In the genomic region with DNA sequence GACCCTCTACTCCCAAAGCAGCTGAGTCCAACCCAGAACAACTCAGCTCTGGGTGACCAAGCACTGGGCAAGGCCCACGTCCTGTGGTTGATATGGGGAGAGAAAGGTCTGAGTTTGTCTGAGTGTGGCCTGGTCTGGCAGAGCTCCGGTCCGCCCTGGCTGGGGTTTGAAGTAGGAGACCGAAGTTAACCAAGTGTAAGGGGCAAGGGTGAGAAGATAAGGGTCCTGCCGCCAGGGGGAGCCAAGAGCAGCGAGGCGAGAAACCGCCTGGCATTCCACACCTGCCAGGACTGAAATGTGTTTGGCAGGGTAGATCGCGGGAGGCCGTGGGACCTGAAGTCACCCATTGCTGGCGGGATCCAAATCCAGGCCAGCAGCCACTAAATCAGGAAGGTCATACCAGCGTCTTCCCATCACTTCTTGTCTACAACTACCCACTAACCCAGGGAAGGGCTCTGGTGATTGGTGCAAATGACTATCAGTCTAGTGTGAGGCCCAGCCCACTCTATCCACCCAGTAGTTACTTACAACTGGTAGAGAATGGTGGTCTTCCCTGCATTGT, we compare ENCODE assay signal across 8 mouse cellular contexts. TPM values are rescaled to one million over a fixed set of nuclear protein-coding genes. Genes with fewer than 3 reads are reported as not detected.
DNase-seq lines count a peak whose midpoint lies in the region; ATAC-seq and TF ChIP-seq lines count a peak whose summit lies in the region.

No protein-coding gene starts in this region.

- peaks cover 13% of the 10 kb centered on the region for H3K4me1 ChIP-seq in lung, embryonic 16.5 days (replicated peaks; ENCODE audit: control insufficient read depth, insufficient read depth, low read length)
- peaks cover 31% of the 10 kb centered on the region for H3K4me1 ChIP-seq in olfactory bulb, adult 2 months (ENCODE audit: control insufficient read depth, insufficient read depth, low read length)

- TF ChIP-seq CTCF in olfactory bulb, adult 2 months (IDR thresholded peaks at IDR 0.05; ENCODE audit: insufficient read depth, low read depth, low read length): peak; percentile 85

- TF ChIP-seq POLR2A in olfactory bulb, adult 2 months (IDR thresholded peaks at IDR 0.05; ENCODE audit: insufficient read depth, low read depth, low read length): no peak

- H3K9me3 ChIP-seq in lung, embryonic 16.5 days (ENCODE audit: control insufficient read depth, low read length): no peaks in the 10 kb centered on the region

- H3K27ac ChIP-seq in lung, embryonic 16.5 days (ENCODE audit: low read length): no peak overlapping the region
- H3K27ac ChIP-seq in olfactory bulb, adult 2 months (ENCODE audit: insufficient read depth, low read depth, low read length): no peak overlapping the region; the same call in 1 of the 2 replicates

- H3K9ac ChIP-seq in lung, embryonic 16.5 days (ENCODE audit: low read length): peak overlapping the region; percentile 63

- peak; percentile 55 for ATAC-seq in lung, embryonic 16.5 days (ENCODE audit: low read depth)

- DNase-seq in B cell, adult 2 months: peak; percentile 93 to 94
- peak; percentile 93 for DNase-seq in ZHBTc4 (ENCODE audit: low read depth, low spot score)
- peak; percentile 80 for DNase-seq in embryo, embryonic 10.5 days (ENCODE audit: low spot score)
- DNase-seq in heart, adult 18-20 months: peak; percentile 87 to 93
- DNase-seq in kidney, adult 18-20 months: peak; percentile 89
- peak; percentile 76 for DNase-seq in urinary bladder, adult 2 months (ENCODE audit: low spot score)

- peak overlapping the region; percentile 89 for H3K4me2 ChIP-seq in lung, embryonic 16.5 days (ENCODE audit: low read depth, low read length)

- H3K36me3 ChIP-seq in lung, embryonic 16.5 days (ENCODE audit: control insufficient read depth, insufficient read depth, low read length): no peaks in the 10 kb centered on the region

- H3K27me3 ChIP-seq in lung, embryonic 16.5 days (ENCODE audit: control insufficient read depth, insufficient read depth, low read depth, low read length): no peaks in the 10 kb centered on the region

- WGBS in lung, embryonic 16.5 days: 13% methylated on average over 13 of the region's 13 CpGs
- WGBS in olfactory bulb, adult 2 months: 10% methylated on average over 13 of the region's 13 CpGs

- peak overlapping the region; percentile 59 for H3K4me3 ChIP-seq in lung, embryonic 16.5 days (ENCODE audit: low read length)
- peak overlapping the region; percentile 60 for H3K4me3 ChIP-seq in olfactory bulb, adult 2 months (ENCODE audit: insufficient read depth, low read depth, low read length)

RNA-seq across cellular contexts. Expression of a gene that starts 1.4 kb away (rescaled TPM):
- total RNA-seq in heart, adult 18-20 months (2021): 1 to 10 TPM in 1 of 2 experiments, not detected in 1; 1.1 TPM
- polyA plus RNA-seq in lung, embryonic 16.5 days (2015; fragmentation: Nextera tagmentation; extraction: Ambion mirVana): 6.2 and 8.0 TPM in 2 replicates
- polyA plus RNA-seq in olfactory bulb, adult 2 months (2012; ENCODE audit: insufficient read depth, insufficient read length, low replicate concordance, missing spikeins): 395 TPM in 1 of 2 replicates, not detected in the other
- polyA plus RNA-seq in urinary bladder, adult 2 months (2012; rRNA removed): 3.2 and 3.9 TPM in 2 replicates

RNA-seq across cellular contexts. Expression of a gene that starts 8.4 kb away (rescaled TPM):
- total RNA-seq in heart, adult 18-20 months (2021): 1 to 10 TPM; 3.2 to 4.6 TPM
- 1.4 and 1.6 TPM in 2 replicates for polyA plus RNA-seq in lung, embryonic 16.5 days (2015; fragmentation: Nextera tagmentation; extraction: Ambion mirVana)
- not detected in 2 replicates for polyA plus RNA-seq in olfactory bulb, adult 2 months (2012; ENCODE audit: insufficient read depth, insufficient read length, low replicate concordance, missing spikeins)
- 3.6 and 5.3 TPM in 2 replicates for polyA plus RNA-seq in urinary bladder, adult 2 months (2012; rRNA removed)

RNA-seq across cellular contexts. Expression of a gene that starts 28.2 kb away (rescaled TPM):
- 1 to 10 TPM; 5.1 to 5.9 TPM for total RNA-seq in heart, adult 18-20 months (2021)
- polyA plus RNA-seq in lung, embryonic 16.5 days (2015; fragmentation: Nextera tagmentation; extraction: Ambion mirVana): 6.4 and 6.7 TPM in 2 replicates
- polyA plus RNA-seq in olfactory bulb, adult 2 months (2012; ENCODE audit: insufficient read depth, insufficient read length, low replicate concordance, missing spikeins): not detected in 2 replicates
- 12.1 and 12.4 TPM in 2 replicates for polyA plus RNA-seq in urinary bladder, adult 2 months (2012; rRNA removed)

RNA-seq across cellular contexts. Expression of a gene that starts 31.9 kb away (rescaled TPM):
- 100 to 1,000 TPM; 537 to 590 TPM for total RNA-seq in heart, adult 18-20 months (2021)
- polyA plus RNA-seq in lung, embryonic 16.5 days (2015; fragmentation: Nextera tagmentation; extraction: Ambion mirVana): 999 and 1,043 TPM in 2 replicates
- polyA plus RNA-seq in olfactory bulb, adult 2 months (2012; ENCODE audit: insufficient read depth, insufficient read length, low replicate concordance, missing spikeins): not detected in 2 replicates
- polyA plus RNA-seq in urinary bladder, adult 2 months (2012; rRNA removed): 1,600 and 1,809 TPM in 2 replicates

RNA-seq across cellular contexts. Expression of a gene that starts 58.6 kb away (rescaled TPM):
- under 1 TPM; 0.15 to 0.25 TPM for total RNA-seq in heart, adult 18-20 months (2021)
- polyA plus RNA-seq in lung, embryonic 16.5 days (2015; fragmentation: Nextera tagmentation; extraction: Ambion mirVana): 0.11 and 0.29 TPM in 2 replicates
- not detected in 2 replicates for polyA plus RNA-seq in olfactory bulb, adult 2 months (2012; ENCODE audit: insufficient read depth, insufficient read length, low replicate concordance, missing spikeins)
- polyA plus RNA-seq in urinary bladder, adult 2 months (2012; rRNA removed): 0.14 and 0.41 TPM in 2 replicates
